Mouse (Mus musculus) kidney, adult 11 months (tissue): Measurements from ENCODE around the gene Sema3a.

ENCODE experiments used
- DNase-seq: peaks from one replicate; pipeline ENCODE4 v3.0.0; 2022

The Sema3a gene

DNA sequence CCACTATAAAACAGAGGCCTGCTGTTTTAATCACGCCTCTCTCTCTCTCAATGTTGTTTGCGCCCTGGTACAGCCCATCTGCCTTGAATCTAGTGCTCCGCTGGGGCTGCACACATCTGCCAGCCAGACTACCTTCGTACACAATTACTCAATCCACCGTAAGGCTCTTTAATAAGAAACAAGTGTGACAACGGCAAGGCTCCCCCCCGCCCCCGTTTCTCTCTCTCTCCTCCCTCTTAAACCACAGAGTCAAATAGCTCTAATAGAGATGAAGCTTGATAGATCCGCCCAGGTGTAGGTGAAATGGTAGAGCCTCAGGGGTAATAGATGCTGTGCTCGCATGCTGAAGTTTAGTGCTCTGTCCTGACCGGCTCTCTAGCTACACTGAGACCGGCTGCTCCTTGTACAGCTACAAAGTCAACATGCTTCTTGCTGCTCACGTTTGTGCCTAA, at the start of gene Sema3a:
Gene Sema3a (plus strand): TSS at position 174 of the 452 bp plus-strand sequence.
- DNase-seq: no peak

DNA sequence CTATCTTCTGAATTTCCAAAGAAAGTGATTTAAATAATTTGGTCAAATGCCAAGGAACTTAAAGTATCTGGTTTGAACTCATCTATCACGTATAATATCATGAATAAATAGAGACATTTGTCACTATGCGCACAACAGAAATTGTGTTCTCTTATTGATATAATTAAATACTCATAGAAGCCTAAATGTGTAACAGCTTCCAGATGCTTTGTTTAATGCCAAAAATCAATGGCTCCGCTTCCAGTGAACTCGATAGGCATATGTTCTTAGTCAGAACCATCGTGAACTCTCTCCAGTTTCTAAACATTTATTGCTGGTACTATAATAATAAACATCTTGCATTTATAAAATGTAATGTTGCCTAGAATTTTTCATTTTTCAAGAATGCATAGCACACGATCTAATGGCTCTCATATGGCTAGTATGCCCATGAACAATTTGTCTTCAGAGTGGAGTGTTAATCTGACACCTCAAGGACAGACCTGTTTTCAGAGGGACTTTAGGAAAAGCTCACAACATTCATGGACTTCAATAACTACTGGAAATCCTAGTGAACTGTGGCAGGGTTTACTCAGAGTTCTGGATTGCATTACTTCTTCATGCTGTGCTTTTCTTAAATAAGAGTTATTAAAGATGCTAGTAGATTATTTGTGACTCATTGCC, 40.3 kb upstream of the Sema3a start:
- DNase-seq: no peak

DNA sequence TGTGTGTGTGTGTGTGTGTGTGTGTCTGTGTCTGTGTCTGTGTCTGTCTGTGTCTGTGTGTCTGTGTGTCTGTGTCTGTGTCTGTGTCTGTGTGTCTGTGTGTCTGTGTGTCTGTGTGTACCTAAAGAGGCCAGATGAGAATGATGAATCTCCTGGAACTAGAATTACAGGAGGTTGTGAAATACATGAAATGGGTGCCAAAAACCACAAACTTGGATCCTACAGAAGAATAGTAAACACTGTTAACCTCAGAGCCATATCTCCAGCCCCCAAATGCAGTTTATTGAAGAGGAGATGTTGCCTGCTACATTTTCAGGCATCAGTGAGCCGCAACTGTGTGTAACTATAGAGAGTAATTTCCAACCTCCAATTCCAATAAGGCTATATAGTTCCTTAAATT, 34.8 kb upstream of the Sema3a start:
- no peak for DNase-seq

DNA sequence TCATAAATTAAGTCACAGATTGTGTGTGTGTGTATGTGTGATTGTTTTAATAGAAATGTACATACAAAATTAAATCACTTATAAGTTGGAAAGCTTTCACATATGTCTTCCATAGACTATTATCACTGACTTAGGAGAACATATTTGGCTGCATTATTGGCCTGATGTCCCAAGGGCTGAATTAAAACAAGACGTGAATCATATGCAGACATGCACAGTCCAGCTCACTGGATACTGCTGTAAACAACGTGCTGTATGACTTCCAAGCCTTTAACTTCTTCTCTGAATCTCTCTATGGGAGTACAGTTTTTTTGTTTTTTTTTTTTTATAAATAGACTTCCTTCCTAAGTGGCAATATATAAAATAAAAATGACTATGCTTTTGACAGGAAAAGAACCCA, 15.7 kb upstream of the Sema3a start:
- no peak for DNase-seq

DNA sequence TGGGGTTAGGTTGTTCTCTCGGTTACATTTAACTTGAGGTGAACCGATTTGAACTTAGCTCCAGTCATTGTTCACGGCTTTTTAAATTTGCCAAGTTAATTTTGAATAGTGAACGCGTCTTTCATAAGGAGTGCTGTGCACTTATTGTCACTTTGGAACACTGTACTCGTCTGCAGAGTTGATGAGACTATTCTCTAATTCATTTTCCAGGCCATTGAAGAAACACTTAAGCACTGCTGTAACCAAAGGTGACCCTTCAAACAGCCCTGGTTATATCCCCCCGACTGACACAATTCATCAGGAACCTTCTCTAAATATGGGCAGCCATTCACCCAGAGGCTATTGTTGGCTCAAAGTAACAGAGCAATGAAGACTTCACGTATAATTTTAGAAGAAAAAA, 8.0 kb upstream of the Sema3a start:
- DNase-seq: no peak

DNA sequence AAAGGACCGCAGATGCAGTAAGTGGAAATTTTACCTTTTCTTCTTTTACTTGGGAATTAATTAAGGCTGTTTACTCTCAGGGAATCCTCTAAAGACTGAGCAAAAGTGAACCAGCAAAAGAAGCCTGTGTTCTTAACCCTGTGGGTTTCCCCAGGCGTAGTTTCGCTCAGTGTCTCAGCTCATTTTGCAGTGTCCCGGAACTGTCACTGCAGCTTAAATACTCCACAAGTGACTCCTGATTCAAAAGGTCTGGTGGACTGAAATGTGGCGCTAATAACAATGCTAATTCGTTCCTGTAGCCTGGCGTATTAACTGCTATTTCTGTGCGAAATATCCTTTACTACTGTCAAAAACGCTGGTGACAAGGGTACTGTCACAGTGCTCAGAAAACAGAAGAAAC, 543 bp downstream of the Sema3a start:
- DNase-seq: no peak

DNA sequence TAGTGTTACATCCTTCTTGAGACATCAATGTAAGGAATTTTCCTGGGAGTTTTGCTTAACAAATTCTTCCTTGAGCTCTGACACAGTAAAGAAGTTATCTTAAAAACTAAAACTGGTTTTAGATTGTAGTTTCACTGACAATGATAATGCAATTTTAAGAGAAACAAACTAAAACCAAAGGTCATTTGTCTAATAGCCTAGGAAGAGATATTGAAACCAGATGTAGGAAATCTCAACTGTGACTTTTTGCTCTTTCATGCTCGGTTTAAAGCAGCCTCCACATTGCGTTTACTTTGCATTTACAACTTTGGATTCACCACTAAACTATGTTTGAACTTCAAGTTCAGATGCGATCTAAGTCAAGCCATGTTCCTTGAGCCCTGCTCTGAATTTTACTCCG, 982 bp downstream of the Sema3a start:
- DNase-seq: no peak

DNA sequence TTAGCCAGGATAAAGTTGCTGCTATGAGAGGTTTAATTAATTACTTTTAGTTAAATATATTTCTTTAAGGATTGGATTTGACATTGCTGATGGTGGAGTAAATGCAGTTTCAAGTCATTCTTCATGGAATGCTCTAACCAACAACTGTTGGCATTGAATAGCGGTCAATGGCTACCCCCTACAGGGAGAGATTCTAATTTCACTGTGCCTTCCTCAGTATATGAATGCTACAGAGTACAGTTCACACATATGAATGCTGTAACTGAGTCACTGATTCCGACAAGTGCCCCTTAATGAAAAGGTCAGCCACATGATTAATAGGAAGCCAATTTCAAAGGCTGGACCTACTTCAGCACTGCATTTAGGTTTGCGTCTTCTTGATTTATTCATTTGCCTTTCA, 1.9 kb downstream of the Sema3a start:
- DNase-seq: no peak

DNA sequence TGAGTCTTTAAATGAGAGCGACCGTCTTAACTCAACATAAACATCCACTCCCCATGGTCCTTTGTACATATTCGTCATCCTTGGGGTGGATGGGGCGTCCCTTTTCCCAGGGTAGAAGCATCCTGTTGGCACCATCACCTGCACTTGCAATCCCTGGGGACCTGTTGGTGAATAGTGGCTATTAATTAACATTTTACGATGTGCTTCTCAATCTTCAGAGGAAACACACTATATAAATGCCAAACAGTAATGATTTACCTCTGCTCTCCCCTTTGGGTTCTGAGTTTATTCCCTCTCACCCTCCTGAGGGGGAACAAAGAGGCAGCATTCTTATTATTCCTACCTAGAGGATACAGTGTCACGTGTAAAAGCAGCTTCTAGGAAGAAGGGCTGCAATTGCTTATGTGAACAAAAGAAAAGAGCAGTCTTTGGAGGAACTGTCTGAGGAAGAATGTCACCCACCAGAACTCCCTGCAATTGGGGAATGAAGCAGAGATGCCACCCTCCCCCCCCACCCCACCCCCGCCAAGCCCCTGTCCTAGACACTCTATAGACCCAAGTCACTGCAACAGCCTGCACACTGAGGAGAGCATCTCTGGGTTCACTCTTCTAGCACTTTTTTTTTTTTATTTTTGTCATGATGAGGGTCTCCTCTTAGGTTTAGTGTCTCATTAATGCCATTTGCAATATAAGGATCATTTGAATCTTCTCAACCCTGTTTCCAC, 19.7 kb downstream of the Sema3a start:
- no peak for DNase-seq

DNA sequence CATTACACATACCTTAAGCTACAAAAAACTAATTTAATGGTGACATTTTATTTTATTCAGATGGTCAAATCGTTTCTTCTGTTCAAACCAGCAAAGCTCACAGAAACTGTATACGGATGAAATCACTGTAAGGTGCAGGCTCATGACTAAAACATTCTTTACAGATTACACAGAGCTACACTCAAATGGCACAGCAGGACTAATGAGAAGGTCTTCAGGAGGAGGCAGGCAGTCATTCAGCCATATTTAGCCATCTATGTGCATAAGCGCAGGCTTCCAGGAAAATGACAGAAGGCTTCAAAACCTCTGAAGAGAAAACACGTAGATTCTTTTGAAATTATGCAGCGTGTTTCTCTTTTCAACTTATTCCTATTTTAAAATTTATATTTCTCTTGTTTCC, 24.7 kb downstream of the Sema3a start:
- DNase-seq: no peak

DNA sequence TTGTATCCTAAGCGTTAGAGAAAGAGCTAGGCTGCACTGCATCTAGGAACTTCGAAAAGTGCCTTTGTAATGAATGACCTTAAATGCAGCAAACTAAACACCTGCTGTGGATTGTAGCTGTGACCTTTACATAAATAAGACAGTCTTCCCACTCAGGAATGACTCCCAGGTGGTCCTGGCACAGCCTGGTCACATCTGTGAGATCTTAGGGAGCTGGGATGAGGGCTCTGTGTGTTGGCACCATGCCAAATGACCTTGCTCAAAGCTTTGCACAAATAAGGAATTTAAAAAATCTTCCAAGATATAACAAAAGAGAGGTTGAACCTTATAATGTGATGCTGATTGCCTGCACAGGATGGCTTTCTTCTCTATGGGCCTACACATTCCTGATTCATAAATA, 25.8 kb downstream of the Sema3a start:
- DNase-seq: no peak

DNA sequence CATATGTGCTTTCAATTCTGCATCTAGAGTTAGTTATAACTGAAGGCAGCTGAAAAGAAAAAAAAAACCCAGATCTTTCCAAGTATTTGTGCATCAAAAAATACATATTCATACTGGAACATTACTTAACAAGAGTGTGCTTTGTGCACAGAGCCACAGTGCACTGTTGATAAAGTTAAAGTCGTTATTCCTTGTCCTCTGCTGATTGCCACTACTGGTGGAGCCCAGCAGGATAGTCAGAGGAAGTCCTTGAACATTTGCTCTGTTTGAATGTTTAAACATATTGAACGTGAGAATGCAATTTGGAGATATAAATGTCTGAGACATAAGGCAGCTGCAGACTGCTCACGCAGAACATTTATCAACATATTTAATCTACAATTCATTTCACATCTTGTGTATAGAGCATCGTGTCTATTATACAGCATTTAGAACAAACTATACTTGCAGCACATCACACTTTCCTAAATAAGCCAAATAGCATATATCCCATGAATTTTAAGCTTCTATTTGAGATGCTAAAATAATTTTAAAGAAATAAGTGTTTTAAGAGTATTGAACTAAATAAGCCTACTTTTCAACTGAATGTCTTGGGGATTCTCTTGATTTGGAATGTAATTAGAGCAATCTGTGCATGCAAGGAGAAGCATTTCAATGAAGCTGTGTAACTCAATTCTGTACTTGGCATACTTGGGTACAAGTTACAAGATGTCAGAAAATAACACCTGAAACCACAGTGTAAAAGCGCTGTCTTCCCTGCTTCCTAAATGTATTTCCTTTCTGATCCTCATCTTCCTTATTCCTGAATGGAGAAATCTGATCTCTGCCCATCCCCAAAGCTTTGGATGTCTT, 32.8 kb downstream of the Sema3a start:
- DNase-seq: no peak

DNA sequence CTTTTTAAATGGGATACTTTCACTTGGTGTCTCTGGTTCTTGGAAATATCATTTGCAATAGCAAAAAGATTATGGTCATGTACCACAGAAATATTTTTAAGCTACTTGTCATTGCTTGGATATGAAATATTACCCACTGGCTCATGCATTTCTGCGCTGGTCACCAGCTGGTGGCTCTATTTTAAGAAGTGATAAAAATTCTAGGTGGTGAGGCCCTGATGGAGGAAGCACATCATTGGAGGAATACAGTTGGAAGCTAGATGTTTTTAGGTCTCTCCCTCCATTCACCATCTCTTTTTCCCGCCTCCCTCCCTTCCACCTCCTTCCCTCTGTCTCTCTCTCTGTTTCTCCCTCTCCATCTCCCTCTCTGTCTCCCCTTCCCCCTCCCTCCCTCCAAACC, 57.0 kb downstream of the Sema3a start:
- DNase-seq: no peak

DNA sequence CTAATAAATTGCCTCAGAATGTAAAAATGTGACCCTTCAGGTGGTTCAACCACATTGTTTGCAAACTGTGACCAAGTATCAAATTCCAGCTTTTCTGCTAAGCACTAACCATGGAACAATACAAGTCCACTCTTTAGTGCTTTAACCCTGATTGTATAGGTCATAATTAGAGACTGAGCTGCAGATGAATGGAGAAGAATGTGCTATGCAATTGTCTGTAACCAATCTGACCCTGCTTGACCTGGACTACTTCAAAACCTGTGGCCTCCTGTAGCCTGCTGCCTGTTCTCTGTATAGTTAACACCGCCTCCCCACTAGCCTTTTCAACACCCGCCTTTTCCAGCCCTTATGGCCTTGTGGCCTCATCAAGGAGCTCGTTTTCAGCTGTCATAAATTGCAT, 72.7 kb downstream of the Sema3a start:
- DNase-seq: no peak

DNA sequence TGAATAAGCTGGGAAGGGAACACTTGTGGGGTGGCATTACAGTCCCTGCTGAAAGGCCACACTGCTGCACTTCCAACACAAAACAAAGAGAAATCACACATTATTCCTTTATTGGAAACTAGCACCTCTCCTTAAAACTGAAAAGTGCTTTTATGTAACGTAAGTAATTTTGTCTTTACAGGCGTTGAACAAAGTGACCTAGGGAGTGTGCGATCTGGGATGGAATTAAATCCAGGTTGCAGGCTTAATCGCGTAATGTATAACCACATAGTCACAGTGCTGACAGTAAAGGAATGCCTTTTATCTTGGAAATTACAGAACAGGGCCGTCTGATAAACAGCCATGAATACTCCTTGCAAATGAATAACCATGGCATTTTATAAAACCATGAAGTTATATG, 74.5 kb downstream of the Sema3a start:
- no peak for DNase-seq

DNA sequence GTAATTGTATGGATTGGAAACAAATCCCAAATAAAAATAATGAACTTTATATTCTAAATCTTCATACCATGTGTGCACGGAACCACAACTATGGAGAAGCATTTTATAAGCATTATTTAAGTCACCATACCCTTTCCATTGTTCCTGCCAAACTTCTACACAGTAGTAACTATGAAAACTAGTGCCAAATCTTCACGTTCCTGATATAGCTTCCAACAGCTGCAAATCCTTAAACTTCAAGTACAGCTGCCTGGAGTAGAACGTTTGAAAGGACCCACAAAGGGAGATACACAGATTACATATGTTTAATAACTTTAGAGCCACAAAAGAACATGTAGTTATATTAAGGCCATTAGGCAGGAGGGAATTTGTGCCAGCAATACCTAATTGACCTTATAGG, 130.1 kb downstream of the Sema3a start:
- no peak for DNase-seq

DNA sequence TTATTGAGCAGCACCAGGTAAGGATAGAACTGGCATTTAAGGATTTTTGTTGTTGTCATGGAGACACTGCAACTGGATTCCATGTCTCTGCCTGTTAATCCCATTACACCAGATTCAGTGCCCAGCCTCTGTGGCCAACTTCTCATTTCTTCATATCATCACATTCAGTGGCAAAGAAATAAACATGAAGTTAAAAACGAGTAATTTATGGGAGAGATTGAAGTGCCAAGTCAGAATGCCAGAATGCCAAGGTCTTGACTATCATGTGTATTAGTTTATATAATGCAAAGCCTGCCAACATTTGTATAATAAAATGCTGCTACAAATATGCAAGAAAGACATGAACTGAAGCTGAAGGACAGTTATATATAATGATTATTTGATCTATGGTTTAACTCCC, 131.1 kb downstream of the Sema3a start:
- no peak for DNase-seq

DNA sequence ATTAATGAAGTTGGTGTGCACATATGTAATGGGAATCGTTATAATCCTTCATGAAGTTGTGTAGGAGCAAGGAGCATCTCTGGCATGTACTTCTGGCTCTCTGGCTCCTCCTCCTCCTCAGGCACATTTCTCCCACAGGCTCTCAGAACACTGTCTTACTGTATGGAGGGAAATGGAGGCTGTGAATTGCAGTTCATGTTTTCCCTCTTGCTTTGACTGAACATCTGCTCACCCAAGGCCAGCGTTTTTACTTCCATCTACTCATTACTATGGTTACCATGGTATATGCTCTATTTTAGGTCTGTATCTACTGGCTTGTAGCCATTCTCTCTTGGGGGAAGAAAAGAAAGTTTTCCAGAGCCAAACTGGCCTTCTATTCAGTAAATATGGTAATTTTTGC, 137.9 kb downstream of the Sema3a start:
- DNase-seq: no peak

DNA sequence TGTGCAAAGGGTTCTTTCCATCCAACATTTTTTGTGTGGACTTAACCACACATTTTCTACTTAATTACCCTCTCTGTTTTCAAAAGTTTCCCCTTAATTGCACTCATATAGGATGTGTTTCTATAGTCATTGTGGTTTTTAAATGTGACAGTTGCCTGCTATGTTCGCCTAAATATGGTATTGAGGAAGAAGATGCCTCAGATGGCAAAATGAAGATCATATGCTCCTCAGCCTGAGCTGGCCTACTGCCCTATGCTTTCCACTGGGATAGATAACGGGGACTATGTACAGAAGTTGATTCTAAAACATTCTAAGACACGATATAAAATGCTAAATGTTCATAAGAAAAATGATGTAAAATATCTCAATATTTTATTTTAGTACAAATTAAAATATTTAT, 138.3 kb downstream of the Sema3a start:
- no peak for DNase-seq

DNA sequence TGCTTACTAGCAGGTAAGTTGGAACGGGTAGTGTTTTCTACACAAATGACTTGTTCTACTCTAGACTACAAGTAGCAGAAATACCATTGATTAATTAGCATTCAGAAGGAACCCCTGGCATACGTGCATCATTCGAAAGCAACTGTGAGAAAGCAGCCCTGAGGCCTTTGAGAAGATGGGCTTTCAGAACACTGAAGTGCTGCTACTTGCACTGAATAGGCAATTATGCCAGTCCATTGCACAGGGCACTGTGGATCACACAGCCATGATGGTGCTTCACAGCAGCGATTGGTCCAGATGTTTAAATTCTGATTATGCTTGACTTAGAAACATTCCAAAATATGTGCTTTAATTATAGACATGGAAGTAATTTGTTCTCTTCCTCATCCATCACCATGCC, 187.5 kb downstream of the Sema3a start:
- DNase-seq: no peak

DNA sequence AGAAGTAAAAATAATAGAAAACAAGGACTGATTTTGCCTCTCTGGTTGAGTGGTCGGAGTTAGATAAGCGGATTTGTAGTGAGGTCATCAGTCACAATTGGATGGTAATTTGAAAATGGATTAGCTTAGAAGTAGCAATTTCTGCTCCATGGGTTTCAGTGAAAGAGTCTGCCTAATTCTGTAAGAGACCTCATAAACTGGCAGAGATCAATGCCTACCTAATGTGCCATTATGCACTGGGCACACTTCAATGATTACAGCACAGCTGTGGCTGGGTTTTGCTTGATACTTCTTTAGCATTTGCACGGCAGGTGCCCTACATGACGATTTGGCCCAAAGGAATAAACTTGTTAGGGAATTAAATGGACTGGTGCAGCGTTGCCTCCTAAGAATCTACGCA, 188.8 kb downstream of the Sema3a start:
- no peak for DNase-seq

DNA sequence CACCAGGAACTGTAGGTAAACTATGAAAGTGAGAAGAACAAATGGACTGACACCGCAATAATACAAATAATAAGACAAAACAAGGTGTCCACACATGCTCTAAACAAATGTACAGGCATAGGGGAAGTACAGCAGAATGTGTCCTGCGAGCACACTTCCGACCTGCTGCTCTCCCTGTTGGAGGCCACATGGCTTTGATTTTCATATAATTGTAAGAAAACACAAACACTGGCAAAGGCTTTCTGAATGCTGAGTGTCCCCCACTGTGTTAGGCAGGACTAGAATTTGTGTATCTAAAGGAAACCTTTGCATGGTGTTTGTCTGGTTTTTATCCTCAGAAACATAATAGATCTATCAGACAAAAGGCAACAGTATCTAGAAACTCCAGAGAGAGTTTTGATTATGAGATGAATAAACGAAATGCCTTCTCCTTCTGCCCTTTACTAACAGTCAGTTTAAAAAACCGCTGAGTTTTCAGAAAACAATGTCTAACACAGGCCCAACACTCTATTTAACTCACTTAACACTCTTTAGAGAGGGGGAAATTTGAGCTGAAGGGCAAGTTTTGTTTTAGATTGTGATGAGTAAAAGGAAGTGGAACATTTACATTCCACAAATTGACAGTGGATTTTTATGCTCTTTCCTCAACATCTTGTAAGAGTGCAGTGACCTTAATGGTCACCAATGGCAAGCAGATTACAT, 193.7 kb downstream of the Sema3a start:
- no peak for DNase-seq

DNA sequence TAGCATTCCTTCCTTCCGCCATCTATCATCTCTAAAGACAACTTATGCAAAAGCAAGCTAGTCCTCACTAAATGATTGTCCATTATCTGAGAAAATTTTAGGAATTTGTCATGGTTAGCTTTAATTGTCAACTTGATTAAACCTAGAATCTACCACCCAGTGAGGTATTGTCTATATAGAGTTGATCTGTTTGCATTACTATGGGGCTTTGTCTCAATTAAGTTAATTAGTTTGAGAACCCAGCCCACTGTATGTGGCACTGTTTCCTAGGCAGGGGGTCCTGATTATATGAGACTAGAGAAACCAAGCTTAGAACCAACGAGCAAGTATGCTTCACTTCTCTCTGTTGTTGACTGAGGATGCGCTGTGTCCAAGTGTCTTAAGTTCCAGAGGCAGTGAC, 194.9 kb downstream of the Sema3a start:
- no peak for DNase-seq
